In genomic region chr4:119948922-119949614, GRCm38 (mm10) we compare ENCODE assay signal across 11 mouse cellular contexts.
DNase-seq lines count a peak whose midpoint lies in the region; ATAC-seq and TF ChIP-seq lines count a peak whose summit lies in the region.
"Had no signal": no experiment of that assay in that cellular context is flagged by ENCODE, and none has a peak within 500 bp of the region (broad histone marks: within the 10 kb centered on the region; RNA-seq: fewer than 3 reads in every experiment).

No protein-coding gene starts in this region.

- TF ChIP-seq CTCF in intestine, postnatal 0 days (IDR thresholded peaks at IDR 0.05; ENCODE audit: low read depth), result no peak

- WGBS in intestine, embryonic 15.5 days, result 67% methylated on average over 12 of the region's 12 CpGs
- 55% methylated on average over 12 of the region's 12 CpGs for WGBS in intestine, postnatal 0 days
- 67% methylated on average over 12 of the region's 12 CpGs for WGBS in intestine, embryonic 16.5 days
- 81% methylated on average over 12 of the region's 12 CpGs for WGBS in midbrain, embryonic 14.5 days

- H3K4me1 ChIP-seq in intestine, embryonic 15.5 days (replicated peaks), result no peaks in the 10 kb centered on the region
- no peaks in the 10 kb centered on the region for H3K4me1 ChIP-seq in intestine, postnatal 0 days (replicated peaks; ENCODE audit: control insufficient read depth, insufficient read depth, low read length)
- no peaks in the 10 kb centered on the region for H3K4me1 ChIP-seq in intestine, embryonic 16.5 days (ENCODE audit: control insufficient read depth, insufficient read depth, low read length)
- H3K4me1 ChIP-seq in midbrain, embryonic 14.5 days (ENCODE audit: control insufficient read depth, insufficient read depth, low read length), result no peaks in the 10 kb centered on the region

- no peaks in the 10 kb centered on the region for H3K9me3 ChIP-seq in intestine, embryonic 15.5 days
- H3K9me3 ChIP-seq in intestine, postnatal 0 days (ENCODE audit: control insufficient read depth), result 0 out of 2 replicates have a peak, but pooled peaks cover 3% of the 10 kb centered on the region
- H3K9me3 ChIP-seq in intestine, embryonic 16.5 days (ENCODE audit: control insufficient read depth, low read length), result no peaks in the 10 kb centered on the region
- no peaks in the 10 kb centered on the region; the same call in 1 of the 2 replicates for H3K9me3 ChIP-seq in midbrain, embryonic 14.5 days (ENCODE audit: control insufficient read depth, low read length)
- H3K9me3 ChIP-seq: stomach, embryonic 15.5 days had no signal

- H3K27ac ChIP-seq in intestine, embryonic 15.5 days, result 0 out of 2 replicates have a peak overlapping the region, but pooled peaks have one; percentile 22
- no peak overlapping the region for H3K27ac ChIP-seq in intestine, postnatal 0 days (ENCODE audit: low read depth, low read length)
- H3K27ac ChIP-seq in intestine, embryonic 16.5 days (ENCODE audit: low read length), result 0 out of 2 replicates have a peak overlapping the region, but pooled peaks have one; percentile 10
- no peak overlapping the region for H3K27ac ChIP-seq in midbrain, embryonic 14.5 days (replicated peaks; ENCODE audit: low read depth, low read length)
- H3K27ac ChIP-seq: stomach, embryonic 15.5 days had no signal

- H3K9ac ChIP-seq in intestine, embryonic 15.5 days, result no peak overlapping the region
- H3K9ac ChIP-seq in intestine, postnatal 0 days (ENCODE audit: low read depth, low read length), result no peak overlapping the region
- no peak overlapping the region for H3K9ac ChIP-seq in intestine, embryonic 16.5 days (ENCODE audit: low read depth, low read length)
- no peak overlapping the region for H3K9ac ChIP-seq in midbrain, embryonic 14.5 days (replicated peaks; ENCODE audit: low read length)
- H3K9ac ChIP-seq: stomach, embryonic 15.5 days had no signal

- no peak overlapping the region for H3K4me2 ChIP-seq in intestine, embryonic 15.5 days (replicated peaks)
- H3K4me2 ChIP-seq in intestine, postnatal 0 days (replicated peaks; ENCODE audit: low read depth), result no peak overlapping the region
- no peak overlapping the region for H3K4me2 ChIP-seq in intestine, embryonic 16.5 days (ENCODE audit: low read depth, low read length)
- H3K4me2 ChIP-seq in midbrain, embryonic 14.5 days (ENCODE audit: low read length), result no peak overlapping the region
- H3K4me2 ChIP-seq: stomach, embryonic 15.5 days had no signal

- H3K27me3 ChIP-seq in intestine, embryonic 15.5 days (replicated peaks), result no peaks in the 10 kb centered on the region
- H3K27me3 ChIP-seq in intestine, postnatal 0 days (replicated peaks; ENCODE audit: control insufficient read depth, insufficient read depth, low read length), result no peaks in the 10 kb centered on the region
- no peaks in the 10 kb centered on the region for H3K27me3 ChIP-seq in intestine, embryonic 16.5 days (replicated peaks; ENCODE audit: control insufficient read depth, insufficient read depth, low read length)
- H3K27me3 ChIP-seq in midbrain, embryonic 14.5 days (ENCODE audit: control insufficient read depth, insufficient read depth, low read length), result no peaks in the 10 kb centered on the region
- H3K27me3 ChIP-seq: stomach, embryonic 15.5 days had no signal

- no peaks in the 10 kb centered on the region for H3K36me3 ChIP-seq in intestine, embryonic 15.5 days
- H3K36me3 ChIP-seq in intestine, postnatal 0 days (ENCODE audit: control insufficient read depth, insufficient read depth), result no peaks in the 10 kb centered on the region
- H3K36me3 ChIP-seq in intestine, embryonic 16.5 days (ENCODE audit: control insufficient read depth, insufficient read depth, low read length), result no peaks in the 10 kb centered on the region
- H3K36me3 ChIP-seq in midbrain, embryonic 14.5 days (ENCODE audit: control insufficient read depth, insufficient read depth, low read length), result no peaks in the 10 kb centered on the region
- H3K36me3 ChIP-seq: stomach, embryonic 15.5 days had no signal

- peak; percentile 65 for DNase-seq in adrenal gland, adult 2 months
- DNase-seq in adrenal gland, postnatal 4 days (ENCODE audit: low spot score in 2 of 2), result no peak
- DNase-seq in adrenal gland, postnatal 14 days, result peak; percentile 51
- no peak for DNase-seq in midbrain, embryonic 14.5 days
- DNase-seq in lung, postnatal 10 days, result no peak
- DNase-seq: layer of hippocampus, adult 9-11 months; lung, postnatal 36 days had no signal

- H3K4me3 ChIP-seq in intestine, embryonic 15.5 days (replicated peaks), result no peak overlapping the region
- H3K4me3 ChIP-seq in intestine, postnatal 0 days (ENCODE audit: low read depth, low read length), result no peak overlapping the region
- H3K4me3 ChIP-seq in intestine, embryonic 16.5 days (ENCODE audit: low read length), result no peak overlapping the region
- no peak overlapping the region for H3K4me3 ChIP-seq in midbrain, embryonic 14.5 days (replicated peaks; ENCODE audit: low read depth, low read length)
- H3K4me3 ChIP-seq: stomach, embryonic 15.5 days had no signal

- ATAC-seq in intestine, embryonic 15.5 days, result 0 out of 2 replicates have a peak, but pooled peaks have one; percentile 42
- ATAC-seq in intestine, postnatal 0 days, result no peak
- 0 out of 2 replicates have a peak, but pooled peaks have one; percentile 28 for ATAC-seq in intestine, embryonic 16.5 days
- ATAC-seq in midbrain, embryonic 14.5 days (ENCODE audit: low FRiP score, low TSS enrichment), result no peak

Comparison
In these comparisons a context has a peak if more than half of its experiments do, and no peak if none do; other contexts are left out.
1. DNase-seq: peak in adrenal gland, adult 2 months (single experiment) and adrenal gland, postnatal 14 days (single experiment); none in adrenal gland, postnatal 4 days (0 of 2), midbrain, embryonic 14.5 days (single experiment) and lung, postnatal 10 days (single experiment).
2. ATAC-seq: peak in intestine, embryonic 15.5 days (single experiment) and intestine, embryonic 16.5 days (single experiment); none in intestine, postnatal 0 days (single experiment) and midbrain, embryonic 14.5 days (single experiment).
3. H3K27ac ChIP-seq: peak in intestine, embryonic 15.5 days (single experiment) and intestine, embryonic 16.5 days (single experiment); none in intestine, postnatal 0 days (single experiment) and midbrain, embryonic 14.5 days (single experiment).